Mouse (Mus musculus) spleen, postnatal 0 days (tissue): ENCODE results near the gene Srrt. TPM values are rescaled to one million over a fixed set of nuclear protein-coding genes. Genes with fewer than 3 reads are reported as not detected.

Experiments
- polyA plus RNA-seq: library from polyadenylated mRNA; unstranded; fragments of >200 nt; fragmentation: Nextera tagmentation; extraction: Ambion mirVana; gene quantifications from 2 replicates; pipeline ENCODE4 v1.2.1, GENCODE M21; 2015

Gene Srrt
- polyA plus RNA-seq: 69.0 and 72.3 TPM in 2 replicates

DNA sequence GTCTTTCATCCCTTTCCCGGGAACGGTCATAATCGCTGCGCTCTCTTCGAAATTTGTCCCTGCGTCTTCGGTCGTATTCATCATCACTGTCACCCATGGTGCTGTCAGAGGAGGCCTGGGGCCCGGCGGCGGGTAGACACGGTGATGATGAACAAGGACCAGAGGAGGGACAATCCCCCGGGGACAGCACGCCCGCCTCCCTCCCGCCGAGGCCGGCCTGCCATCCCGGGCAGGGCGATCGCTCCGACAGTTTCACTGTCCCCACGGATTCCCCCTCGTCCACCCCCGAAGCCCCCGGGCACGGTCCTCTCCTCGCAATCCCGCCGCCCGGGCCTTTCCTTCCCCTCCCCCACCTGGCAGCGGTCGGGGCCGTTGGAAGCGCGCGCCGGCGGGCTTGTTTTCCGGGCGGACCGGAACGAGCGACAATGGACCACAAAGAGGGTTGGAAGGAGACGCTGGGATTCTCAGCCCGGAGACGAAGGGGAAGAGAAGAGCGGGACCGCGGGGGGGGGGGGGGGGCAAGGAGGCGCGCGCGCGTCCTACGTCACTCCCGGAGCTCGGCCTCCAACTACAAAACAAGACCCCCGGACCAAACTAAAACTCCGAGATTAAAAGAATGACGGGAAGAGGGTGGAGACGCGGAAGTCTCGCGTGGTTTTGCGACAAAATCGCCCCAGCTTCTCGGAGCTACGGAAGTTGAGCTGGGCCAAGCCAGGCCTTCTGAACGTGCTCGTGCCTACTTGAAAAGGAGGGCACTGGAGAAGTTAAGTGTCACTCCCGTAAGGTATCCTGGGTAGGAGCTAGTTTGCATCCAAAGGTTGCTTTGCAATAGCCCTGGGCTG is at the start of gene Srrt:
Gene Srrt (minus strand): TSS at position 604 of the 842 bp plus-strand sequence.

DNA sequence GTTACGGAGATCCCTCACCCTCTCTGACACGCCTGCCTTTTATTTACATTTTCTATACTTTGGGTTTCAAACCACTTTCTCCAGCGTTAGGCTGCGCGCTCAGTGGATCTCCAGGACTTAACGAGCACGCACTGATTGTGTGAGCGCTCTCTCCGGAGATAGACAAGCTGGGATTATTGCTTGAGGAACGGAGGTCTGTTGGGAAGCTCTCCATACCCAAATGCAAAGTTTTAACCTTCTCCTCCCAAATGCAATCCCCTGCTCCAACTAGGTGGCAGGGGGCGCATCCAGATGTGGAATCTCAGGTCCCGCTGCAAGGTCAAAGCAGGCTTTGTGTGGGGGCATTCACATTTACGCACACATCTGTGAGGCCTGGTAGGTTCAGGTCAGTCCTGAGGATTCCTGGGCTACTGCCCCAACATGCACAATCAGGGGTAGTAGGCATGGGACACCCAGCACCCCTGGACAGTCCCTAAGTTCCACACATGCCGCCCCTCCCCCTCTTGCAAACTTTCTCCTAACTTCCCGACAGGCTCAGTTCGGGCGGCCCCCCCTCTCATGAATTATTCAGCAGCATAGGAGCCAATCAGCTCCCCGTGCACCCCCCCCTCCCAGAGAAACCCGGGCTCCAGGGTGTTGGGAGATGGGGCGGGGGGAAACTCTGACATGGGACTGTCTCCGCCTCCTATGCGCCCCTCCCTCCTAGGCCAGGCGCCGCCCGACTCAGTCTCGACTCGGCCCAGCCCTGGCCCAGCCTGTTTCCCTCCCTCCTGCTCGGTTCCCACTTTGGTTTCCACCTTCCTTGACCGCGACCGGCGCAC is 42.1 kb upstream of the Srrt start, which contains the start of gene Ephb4:
Gene Ephb4 (plus strand): TSS at position 726 of the 821 bp plus-strand sequence.

DNA sequence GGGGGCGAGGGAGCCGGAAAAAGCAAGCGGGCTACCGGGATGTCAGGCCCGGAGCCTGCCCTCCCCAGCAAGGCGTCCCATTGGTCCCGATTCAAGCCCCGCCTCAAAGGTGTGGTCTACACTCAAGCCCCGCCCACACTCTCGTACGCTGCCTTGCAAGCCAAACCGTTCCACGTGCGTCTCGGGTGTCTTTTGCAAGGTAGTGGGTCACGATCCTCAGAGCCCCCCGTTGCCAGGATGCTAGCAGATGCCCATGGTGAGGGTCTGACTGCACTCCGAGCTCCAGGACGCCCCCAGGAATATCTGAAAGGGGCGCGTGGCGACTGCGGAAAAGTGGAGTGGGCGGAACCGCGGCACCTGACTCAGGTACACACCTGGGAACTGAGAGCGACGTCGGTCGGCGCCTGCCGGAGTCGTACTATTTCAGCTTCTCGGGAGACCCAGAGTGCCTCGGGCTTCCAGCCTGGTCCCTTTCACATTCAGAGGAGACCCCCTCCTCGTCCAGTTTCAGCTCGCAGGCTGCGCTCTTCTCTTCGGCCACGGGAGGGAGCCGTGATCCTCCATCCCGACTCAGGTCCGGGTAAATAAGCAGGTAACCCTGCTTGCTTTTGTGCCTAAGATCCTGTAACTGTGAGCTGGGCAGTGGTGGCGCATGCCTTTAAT is 26.2 kb upstream of the Srrt start, which contains the start of gene Slc12a9:
Gene Slc12a9 (minus strand): TSS at position 86 of the 663 bp plus-strand sequence.

DNA sequence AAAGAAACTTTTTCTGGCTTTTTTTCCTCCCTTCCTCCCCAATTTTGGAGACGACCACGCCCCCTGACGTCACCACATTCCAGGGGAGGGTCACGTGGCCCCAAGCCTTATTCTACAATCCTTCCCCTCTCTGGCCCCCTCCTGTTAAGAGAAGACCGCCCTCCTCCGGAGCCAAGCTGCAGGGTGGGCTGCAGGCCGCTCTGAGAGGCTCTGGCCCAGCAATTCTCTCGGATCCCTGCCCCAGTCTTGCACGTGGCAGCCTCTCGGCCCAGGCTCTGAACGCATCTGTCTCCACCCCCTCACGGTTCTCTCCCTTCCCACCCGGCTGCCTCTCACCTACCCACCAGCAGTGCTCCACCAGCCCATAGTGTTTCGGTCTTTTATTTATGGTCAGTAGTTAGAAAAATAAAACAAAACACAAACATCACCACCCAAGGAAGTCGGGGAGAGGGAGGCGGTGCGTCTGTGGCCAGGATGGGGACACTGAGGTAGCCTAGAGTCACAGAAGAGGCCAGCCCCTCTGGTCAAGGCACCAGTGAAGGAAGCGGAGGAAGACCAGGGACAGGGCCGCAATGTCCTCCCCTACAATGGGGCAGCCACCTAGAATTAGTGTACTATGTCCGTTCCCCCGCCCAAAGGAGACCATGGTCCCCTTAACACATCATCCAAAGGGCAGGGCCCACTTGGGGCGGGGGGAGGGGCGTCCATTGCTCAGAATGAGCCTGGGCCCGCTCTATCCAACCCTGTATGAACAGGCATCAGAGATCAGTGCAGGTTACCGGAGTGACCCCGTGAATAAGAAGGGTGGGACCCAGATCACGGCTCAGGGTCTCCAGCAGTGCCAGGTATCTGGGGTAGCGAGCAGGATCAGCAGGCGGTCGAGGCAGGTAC is 7.0 kb upstream of the Srrt start, which contains the start of gene Trip6:
Gene Trip6 (minus strand): TSS at position 212 of the 891 bp plus-strand sequence.

DNA sequence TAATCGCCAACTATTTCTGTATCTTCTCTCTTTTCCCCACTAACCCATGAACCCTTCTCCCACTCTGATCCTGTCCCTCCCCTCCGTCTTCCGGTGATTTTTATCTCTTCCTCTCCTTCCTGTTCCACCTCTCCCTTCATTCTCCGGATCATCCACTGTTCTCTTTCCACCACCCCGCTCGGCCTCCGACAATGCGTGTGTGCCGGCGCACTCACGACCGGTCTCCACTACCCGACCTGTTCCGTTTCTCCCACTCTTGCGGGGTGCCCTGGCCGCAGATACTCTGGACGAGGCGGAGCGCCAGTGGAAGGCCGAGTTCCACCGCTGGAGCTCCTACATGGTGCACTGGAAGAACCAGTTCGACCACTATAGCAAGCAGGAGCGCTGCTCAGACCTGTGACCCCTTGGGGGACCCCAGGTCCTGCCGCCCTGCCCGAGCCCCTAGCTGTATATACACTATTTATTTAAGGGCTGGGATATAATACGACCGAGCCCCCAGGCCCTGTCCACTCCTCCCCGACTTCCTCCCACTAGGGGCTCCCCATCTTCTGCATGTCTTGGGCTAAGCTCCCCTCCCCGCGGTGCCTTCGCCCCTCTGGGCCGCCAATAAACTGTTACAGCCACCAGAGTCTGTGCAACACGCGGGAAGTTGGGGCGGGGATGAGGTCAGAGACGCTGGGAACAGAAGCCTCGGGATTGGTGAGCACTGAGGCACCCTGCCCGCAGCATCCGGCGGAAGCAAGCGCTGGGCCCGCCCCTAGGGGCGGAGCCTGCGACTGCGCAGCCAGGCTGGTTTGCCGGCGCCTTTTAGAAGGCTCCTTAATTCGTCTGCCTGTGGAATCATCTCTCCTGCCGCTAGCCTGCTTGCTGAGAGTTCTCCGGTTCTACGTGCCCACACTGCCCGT is 13.4 kb downstream of the Srrt start, which contains the start of gene Ufsp1:
Gene Ufsp1 (plus strand): TSS at position 791 of the 905 bp plus-strand sequence.

DNA sequence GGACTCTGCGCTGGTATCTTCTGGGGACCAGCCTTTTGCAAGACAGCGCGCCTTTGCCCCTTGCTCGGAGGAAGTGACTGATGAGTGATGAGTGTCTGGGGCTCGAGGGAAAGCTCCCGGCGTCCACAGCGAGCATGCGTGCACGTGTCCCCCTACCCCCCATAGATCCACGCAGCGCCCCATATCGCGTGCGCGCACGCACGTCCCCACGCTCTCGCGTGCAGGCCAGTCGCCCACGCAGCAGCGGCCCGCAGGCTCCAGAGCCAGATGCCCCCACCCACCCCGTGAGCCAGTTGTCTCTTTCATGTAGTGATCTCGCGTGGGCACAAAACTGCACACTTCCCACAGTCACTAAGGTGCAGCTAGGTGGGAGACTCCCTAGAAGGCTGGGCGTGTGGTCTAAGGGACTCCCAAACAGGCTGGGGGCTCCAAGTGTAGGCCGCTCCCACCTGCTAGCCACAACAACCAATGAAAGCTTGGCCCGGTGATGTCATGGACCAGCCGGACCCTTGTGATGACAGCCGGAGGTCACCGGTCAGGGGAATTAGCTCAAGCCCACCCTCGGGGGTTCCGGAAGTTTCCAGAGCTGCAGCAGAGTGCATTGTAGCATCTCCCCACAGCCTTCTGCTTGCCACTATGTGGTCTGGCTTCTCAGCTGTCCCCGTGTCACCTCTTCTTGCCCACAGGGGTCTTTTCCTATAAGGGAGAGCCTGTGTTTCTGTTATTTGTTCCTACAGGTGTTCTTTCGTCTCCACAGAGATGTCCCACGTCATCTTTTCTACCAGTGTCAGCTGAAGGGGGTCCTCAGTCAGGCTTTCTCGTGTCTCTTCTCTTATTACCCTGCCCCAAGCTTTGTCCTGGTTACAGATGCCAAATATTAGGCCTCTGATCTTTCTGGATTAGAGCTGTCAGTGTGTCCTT is 20.2 kb downstream of the Srrt start, which contains the start of gene Ache:
Gene Ache (plus strand): TSS at position 488 of the 921 bp plus-strand sequence.

Other genes starting within 250 kb of the Srrt start
- gene Serpine1, start 235.4 kb downstream of the Srrt start, polyA plus RNA-seq: 0.06 TPM in 2 replicates
- 15.6 and 17.3 TPM in 2 replicates for gene Trim56, start 191.5 kb downstream of the Srrt start, polyA plus RNA-seq
- not detected in 2 replicates for gene Muc3, start 158.4 kb downstream of the Srrt start, polyA plus RNA-seq
- 0.11 and 0.23 TPM in 2 replicates for gene Muc3a, start 95.3 kb downstream of the Srrt start, polyA plus RNA-seq
- 18.3 and 18.7 TPM in 2 replicates for gene Ache, start 20.2 kb downstream of the Srrt start, polyA plus RNA-seq
- gene Ufsp1, start 13.0 kb downstream of the Srrt start, polyA plus RNA-seq: 10.3 and 10.7 TPM in 2 replicates
- gene Trip6, start 6.7 kb upstream of the Srrt start, polyA plus RNA-seq: 15.6 and 21.3 TPM in 2 replicates
- 6.2 and 9.9 TPM in 2 replicates for gene Slc12a9, start 25.9 kb upstream of the Srrt start, polyA plus RNA-seq
- 5.6 and 8.0 TPM in 2 replicates for gene Ephb4, start 42.4 kb upstream of the Srrt start, polyA plus RNA-seq
- gene Zan, start 169.4 kb upstream of the Srrt start, polyA plus RNA-seq: 0.06 and 0.15 TPM in 2 replicates
- gene Pop7, start 194.8 kb upstream of the Srrt start, polyA plus RNA-seq: 44.1 and 45.5 TPM in 2 replicates
- 9.3 and 10.5 TPM in 2 replicates for gene Gigyf1, start 210.9 kb upstream of the Srrt start, polyA plus RNA-seq
- not detected in 2 replicates for gene Epo, start 225.6 kb upstream of the Srrt start, polyA plus RNA-seq
- gene Gnb2, start 225.8 kb upstream of the Srrt start, polyA plus RNA-seq: 296 and 329 TPM in 2 replicates
- not detected in 2 replicates for gene Actl6b, start 245.8 kb upstream of the Srrt start, polyA plus RNA-seq